In the genomic region with DNA sequence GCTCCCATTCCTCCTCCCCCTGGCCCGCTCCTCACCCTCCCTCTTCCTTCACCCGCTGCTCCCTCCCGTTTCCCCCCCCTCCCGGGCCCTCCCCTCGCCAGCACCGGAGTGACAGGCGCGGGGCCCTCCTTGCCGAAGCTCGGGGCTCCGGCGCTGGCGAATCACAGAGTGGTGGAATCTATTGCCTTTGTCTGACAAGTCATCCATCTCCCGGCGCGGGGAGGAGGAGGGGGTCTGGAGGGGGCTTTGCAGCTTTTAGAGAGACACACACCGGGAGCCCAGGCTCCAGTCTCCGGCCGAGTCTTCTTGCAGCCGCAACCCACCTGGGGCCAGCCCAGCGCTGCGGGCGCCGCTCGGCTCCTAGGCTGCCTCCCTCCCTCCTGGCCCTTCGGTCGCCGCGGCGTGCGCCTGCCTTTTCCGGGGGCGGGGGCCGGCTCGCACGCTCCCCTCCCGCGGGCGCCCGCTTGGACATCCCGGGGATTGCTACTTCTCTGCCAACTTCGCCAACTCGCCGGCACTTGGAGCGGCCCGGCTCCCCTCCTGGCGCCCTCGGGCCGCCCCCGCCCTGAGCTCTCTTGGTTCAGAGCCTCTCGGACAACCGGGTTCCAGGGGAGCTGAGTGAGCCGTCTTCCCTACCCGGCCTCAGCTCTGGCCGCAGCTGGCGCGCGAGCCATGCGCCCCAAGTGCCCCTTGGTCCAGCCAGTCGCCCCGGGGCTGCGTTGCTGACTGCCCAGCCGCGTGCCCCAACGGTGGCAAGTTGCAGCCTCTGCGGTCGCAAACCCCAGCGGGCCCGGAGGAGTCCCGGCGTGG, we compare ENCODE assay signal across 9 mouse cellular contexts. TPM values are rescaled to one million over a fixed set of nuclear protein-coding genes. Genes with fewer than 3 reads are reported as not detected.
A peak's percentile ranks its signal among the peaks of the same experiment; 100 is the strongest.
DNase-seq lines count a peak whose midpoint lies in the region; ATAC-seq lines count a peak whose summit lies in the region.
"Had no signal": no experiment of that assay in that cellular context is flagged by ENCODE, and none has a peak within 500 bp of the region (broad histone marks: within the 10 kb centered on the region; RNA-seq: fewer than 3 reads in every experiment).

No protein-coding gene starts in this region.

- DNase-seq in heart, adult 8-10 months (ENCODE audit: low spot score), result no peak
- peak; percentile 78 to 80 for DNase-seq in kidney, adult 8-10 months
- DNase-seq in retina, postnatal 1 day, result no peak
- DNase-seq in cerebellum, postnatal 4 days (ENCODE audit: low spot score in 2 of 2), result no peak
- no peak for DNase-seq in spleen, adult 18-20 months

- H3K4me1 ChIP-seq in heart, embryonic 11.5 days (ENCODE audit: control insufficient read depth, insufficient read depth, low read length), result peaks cover 23% of the 10 kb centered on the region
- peaks cover 35% of the 10 kb centered on the region for H3K4me1 ChIP-seq in embryonic facial prominence, embryonic 15.5 days
- H3K4me1 ChIP-seq in midbrain, embryonic 15.5 days, result peaks cover 47% of the 10 kb centered on the region

- no peak overlapping the region for H3K27ac ChIP-seq in heart, embryonic 11.5 days (ENCODE audit: low read depth, low read length)
- no peak overlapping the region for H3K27ac ChIP-seq in embryonic facial prominence, embryonic 15.5 days (replicated peaks)
- H3K27ac ChIP-seq in midbrain, embryonic 15.5 days, result no peak overlapping the region

- H3K4me3 ChIP-seq in heart, embryonic 11.5 days (ENCODE audit: low read depth, low read length), result peak overlapping the region; percentile 41
- H3K4me3 ChIP-seq in embryonic facial prominence, embryonic 15.5 days (replicated peaks), result peak overlapping the region; percentile 36
- peak overlapping the region; percentile 24 for H3K4me3 ChIP-seq in midbrain, embryonic 15.5 days

- no peak overlapping the region for H3K9ac ChIP-seq in heart, embryonic 11.5 days (ENCODE audit: low read depth, low read length)
- H3K9ac ChIP-seq in embryonic facial prominence, embryonic 15.5 days, result no peak overlapping the region
- no peak overlapping the region for H3K9ac ChIP-seq in midbrain, embryonic 15.5 days

- no peaks in the 10 kb centered on the region for H3K9me3 ChIP-seq in heart, embryonic 11.5 days (replicated peaks; ENCODE audit: control insufficient read depth, low read length)
- no peaks in the 10 kb centered on the region for H3K9me3 ChIP-seq in embryonic facial prominence, embryonic 15.5 days (replicated peaks)
- no peaks in the 10 kb centered on the region for H3K9me3 ChIP-seq in midbrain, embryonic 15.5 days

- under 1% methylated on average over 59 of the region's 71 CpGs for WGBS in heart, embryonic 11.5 days (ENCODE audit: insufficient replicate concordance)
- WGBS in embryonic facial prominence, embryonic 15.5 days, result under 1% methylated on average over 71 of the region's 71 CpGs
- WGBS in midbrain, embryonic 15.5 days, result under 1% methylated on average over 71 of the region's 71 CpGs

- H3K27me3 ChIP-seq in heart, embryonic 11.5 days (ENCODE audit: control insufficient read depth, insufficient read depth, low read length), result peaks cover 93% of the 10 kb centered on the region
- H3K27me3 ChIP-seq in embryonic facial prominence, embryonic 15.5 days, result peaks cover 95% of the 10 kb centered on the region
- peaks cover 79% of the 10 kb centered on the region for H3K27me3 ChIP-seq in midbrain, embryonic 15.5 days (replicated peaks)

- no peaks in the 10 kb centered on the region for H3K36me3 ChIP-seq in heart, embryonic 11.5 days (ENCODE audit: control insufficient read depth, insufficient read depth, low read length)
- H3K36me3 ChIP-seq in embryonic facial prominence, embryonic 15.5 days, result no peaks in the 10 kb centered on the region
- H3K36me3 ChIP-seq in midbrain, embryonic 15.5 days (replicated peaks), result no peaks in the 10 kb centered on the region

- ATAC-seq in heart, embryonic 11.5 days (replicated peaks; ENCODE audit: insufficient number of reproducible peaks, low FRiP score, low TSS enrichment), result no peak
- no peak for ATAC-seq in embryonic facial prominence, embryonic 15.5 days (ENCODE audit: insufficient number of reproducible peaks, low FRiP score, low TSS enrichment, low read depth)
- 0 out of 2 replicates have a peak, but pooled peaks have one; percentile 30 for ATAC-seq in midbrain, embryonic 15.5 days (replicated peaks)

- peak overlapping the region; percentile 59 for H3K4me2 ChIP-seq in heart, embryonic 11.5 days
- peak overlapping the region; percentile 57 for H3K4me2 ChIP-seq in embryonic facial prominence, embryonic 15.5 days (replicated peaks)
- H3K4me2 ChIP-seq in midbrain, embryonic 15.5 days, result peak overlapping the region; percentile 45

RNA-seq across cellular contexts. Expression of a gene that starts 0.8 kb away (rescaled TPM):
- polyA plus RNA-seq in heart, embryonic 11.5 days (2014; fragmentation: Nextera tagmentation; extraction: Ambion mirVana), result not detected in 2 replicates
- not detected for total RNA-seq in heart, adult 8-10 months (2022)
- polyA plus RNA-seq in embryonic facial prominence, embryonic 15.5 days (2015; fragmentation: Nextera tagmentation; extraction: Ambion mirVana), result 0.08 TPM in 1 of 2 replicates, not detected in the other
- polyA plus RNA-seq in midbrain, embryonic 15.5 days (2015; fragmentation: Nextera tagmentation; extraction: Ambion mirVana), result 0.68 TPM in 2 replicates
- total RNA-seq: MEL had no signal

Comparison
In these comparisons a context has a peak if more than half of its experiments do, and no peak if none do; other contexts are left out.
1. DNase-seq: peak in kidney, adult 8-10 months (2 of 2); none in heart, adult 8-10 months (single experiment), retina, postnatal 1 day (single experiment), cerebellum, postnatal 4 days (0 of 2) and spleen, adult 18-20 months (0 of 2).
2. Peak in every context shown above with its lines, with median percentiles within 50 percentile points of each other: H3K4me2 ChIP-seq and H3K4me3 ChIP-seq.